Mouse (Mus musculus): Measurements from ENCODE around the gene 1700061G19Rik.

DNA sequence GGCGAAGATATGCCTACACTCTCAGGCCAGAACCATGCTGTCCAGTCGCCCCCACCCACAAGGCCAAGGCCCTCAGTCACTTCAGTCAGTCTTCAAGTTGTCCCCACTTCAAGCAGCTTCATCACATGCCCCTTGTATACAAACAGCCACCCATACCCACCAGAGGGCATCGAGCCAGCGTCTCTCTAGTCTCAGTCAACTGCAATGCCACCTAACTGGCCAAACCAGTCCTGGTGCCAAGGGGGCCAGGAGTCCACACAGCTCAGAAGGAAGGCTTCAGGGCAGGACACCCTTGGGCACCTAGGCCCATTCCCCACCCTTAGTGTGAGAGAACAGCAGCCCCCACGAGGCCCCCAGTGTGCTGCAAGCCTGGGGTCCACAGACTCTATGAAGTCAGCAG lies 31.8 kb downstream of the 1700061G19Rik start:
- TF ChIP-seq CTCF (IDR thresholded peaks at IDR 0.05; ENCODE audit: low read depth, low read length) = no peak
- no peak for TF ChIP-seq POLR2A (IDR thresholded peaks at IDR 0.05; ENCODE audit: borderline replicate concordance, low read depth, low read length)

Measured in bone marrow macrophage, adult 2 months (primary cell).